Comparison of ENCODE assay signal across 8 mouse cellular contexts in genomic region chr4:43441639-43442038, GRCm38 (mm10). TPM values are rescaled to one million over a fixed set of nuclear protein-coding genes. Genes with fewer than 3 reads are reported as not detected.
DNase-seq lines count a peak whose midpoint lies in the region; ATAC-seq and TF ChIP-seq lines count a peak whose summit lies in the region.

Tesk1 (plus strand) TSS chr4:43441939.

- no peaks in the 10 kb centered on the region for H3K9me3 ChIP-seq in kidney, embryonic 16.5 days (ENCODE audit: low read length)

- H3K36me3 ChIP-seq in kidney, embryonic 16.5 days (ENCODE audit: insufficient read depth, low read length): peaks cover 17% of the 10 kb centered on the region
- no peaks in the 10 kb centered on the region for H3K36me3 ChIP-seq in myocyte (ENCODE audit: control insufficient read depth, insufficient read depth)

- WGBS in kidney, embryonic 16.5 days: 27% methylated on average over 4 of the region's 4 CpGs

- DNase-seq in kidney, postnatal 10 days: no peak
- DNase-seq in adrenal gland, postnatal 25 days: no peak
- DNase-seq in gonadal fat pad, adult 2 months (ENCODE audit: low read depth): no peak
- DNase-seq in layer of hippocampus, postnatal 25 days (ENCODE audit: extremely low spot score in 1 of 2, low spot score in 1 of 2): no peak
- DNase-seq in embryo, embryonic 10 days (ENCODE audit: low spot score): no peak
- DNase-seq in spleen, postnatal 36 days (ENCODE audit: low spot score in 2 of 2): no peak

- H3K4me3 ChIP-seq in kidney, embryonic 16.5 days (ENCODE audit: low read length): peak within 1 kb of the TSS; percentile 86
- peak within 1 kb of the TSS; percentile 42 for H3K4me3 ChIP-seq in myocyte

- no peak for TF ChIP-seq POLR2A in myocyte (IDR thresholded peaks at IDR 0.05; ENCODE audit: insufficient read length, low read depth)

- H3K9ac ChIP-seq in kidney, embryonic 16.5 days (replicated peaks; ENCODE audit: low read length): peak within 1 kb of the TSS; percentile 98

- H3K79me2 ChIP-seq in myocyte (ENCODE audit: control insufficient read depth, insufficient read depth): no peaks in the 10 kb centered on the region

- peak within 1 kb of the TSS; percentile 96 for H3K4me2 ChIP-seq in kidney, embryonic 16.5 days (replicated peaks; ENCODE audit: low read depth, low read length)
- peak within 1 kb of the TSS; percentile 79 for H3K4me2 ChIP-seq in myocyte (ENCODE audit: low read depth)

- peaks cover 12% of the 10 kb centered on the region for H3K4me1 ChIP-seq in kidney, embryonic 16.5 days (ENCODE audit: insufficient read depth, low read length)

- no peak for ATAC-seq in kidney, embryonic 16.5 days (ENCODE audit: low FRiP score, low TSS enrichment)

- H3ac ChIP-seq in myocyte (ENCODE audit: control insufficient read depth, insufficient read length): peak within 1 kb of the TSS; percentile 58

- H3K27ac ChIP-seq in kidney, embryonic 16.5 days (ENCODE audit: low read length): peak within 1 kb of the TSS; percentile 98

- no peaks in the 10 kb centered on the region for H3K27me3 ChIP-seq in kidney, embryonic 16.5 days (ENCODE audit: insufficient read depth, low read length)
- H3K27me3 ChIP-seq in myocyte (ENCODE audit: control insufficient read depth, insufficient read depth, insufficient read length): no peaks in the 10 kb centered on the region

TF ChIP-seq in myocyte, 11 proteins besides CTCF, POLR2A, EP300 and RAD21:
- TF ChIP-seq TCF3 (IDR thresholded peaks at IDR 0.05; ENCODE audit: insufficient read length, low read depth) (no peak), MYOD1 (IDR thresholded peaks at IDR 0.05; ENCODE audit: control insufficient read depth in 1 of 3, insufficient read length in 2 of 3, low read depth in 2 of 3) (no peak), REST (IDR thresholded peaks at IDR 0.05; ENCODE audit: insufficient read depth, insufficient read length) (no peak), E2F4 (IDR thresholded peaks at IDR 0.05; ENCODE audit: insufficient read depth) (no peak), MAX (IDR thresholded peaks at IDR 0.05; ENCODE audit: low read depth) (no peak), TCF12 (IDR thresholded peaks at IDR 0.05; ENCODE audit: insufficient read depth, poor library complexity, severe bottlenecking) (no peak), USF1 (IDR thresholded peaks at IDR 0.05; ENCODE audit: low read depth) (no peak), POLR2AphosphoS2 (IDR thresholded peaks at IDR 0.05; ENCODE audit: insufficient read length, low read depth) (no peak), MYOG (IDR thresholded peaks at IDR 0.05; ENCODE audit: control insufficient read depth in 1 of 3, insufficient read depth in 1 of 3, insufficient read length in 2 of 3, low read depth in 2 of 3) (no peak), CEBPB (IDR thresholded peaks at IDR 0.05; ENCODE audit: insufficient read depth, poor library complexity, severe bottlenecking) (no peak), SRF (IDR thresholded peaks at IDR 0.05; ENCODE audit: control insufficient read depth, insufficient read length, low read depth) (no peak)

RNA-seq across cellular contexts. Expression of gene Tesk1, which starts in this region (rescaled TPM):
- 3.0 and 3.5 TPM in 2 replicates for polyA plus RNA-seq in kidney, embryonic 16.5 days (2015; fragmentation: Nextera tagmentation; extraction: Ambion mirVana)
- 51.3 and 53.2 TPM in 2 replicates for total RNA-seq in adrenal gland, postnatal 25 days (2021)
- polyA plus RNA-seq in gonadal fat pad, adult 2 months (2012; rRNA removed): 64.6 and 65.6 TPM in 2 replicates
- 10 to 100 TPM; 74.1 to 77.6 TPM for total RNA-seq in layer of hippocampus, postnatal 25 days (2021)
- 40.4 TPM for polyA plus RNA-seq in myocyte (2012; fragmentation: generic; extraction: Trizol)
